Mouse (Mus musculus) erythroid progenitor cell, adult 5-6 weeks (primary cell): Measurements from ENCODE around the gene Zfp296. TPM values are rescaled to one million over a fixed set of nuclear protein-coding genes. Genes with fewer than 3 reads are reported as not detected.
A peak's percentile ranks its signal among the peaks of the same experiment; 100 is the strongest.

Source experiments
- ATAC-seq: replicated peaks from 2 replicates; pipeline ENCODE4 v1.8.0; 2016; ENCODE audit warnings: moderate number of reproducible peaks, mild to moderate bottlenecking, moderate TSS enrichment, inconsistent platforms; ENCODE audit not compliant: poor library complexity, low FRiP score, severe bottlenecking
- total RNA-seq, 2 experiments: library from RNA; stranded (forward) in 1 of 2; stranded (reverse) in 1 of 2; fragments of 150-400 nt in 1 of 2; fragments of 186-747, 209-891 nt in 1 of 2; gene quantifications; 2 replicates each; pipeline versions ENCODE4 v1.2.3 to v1.2.4; 2015 to 2017; ENCODE audit warnings: low replicate concordance in 2 of 2

Gene Zfp296
- not detected in 2 replicates for total RNA-seq (2015; ENCODE audit: low replicate concordance)
- total RNA-seq (2017; ENCODE audit: low replicate concordance) = 1.7 TPM in 1 of 2 replicates, not detected in the other

- no peak for ATAC-seq
Observed at GRCm38 (mm10) chr7:19577141-19577852, at the start of gene Zfp296, which contains the start of gene Gemin7. Zfp296 (plus strand) TSS chr7:19577287. Gemin7 (minus strand) TSS chr7:19577595.

- no peak for ATAC-seq
Observed at GRCm38 (mm10) chr7:19531077-19531476, 46.0 kb upstream of the Zfp296 start.

DNA sequence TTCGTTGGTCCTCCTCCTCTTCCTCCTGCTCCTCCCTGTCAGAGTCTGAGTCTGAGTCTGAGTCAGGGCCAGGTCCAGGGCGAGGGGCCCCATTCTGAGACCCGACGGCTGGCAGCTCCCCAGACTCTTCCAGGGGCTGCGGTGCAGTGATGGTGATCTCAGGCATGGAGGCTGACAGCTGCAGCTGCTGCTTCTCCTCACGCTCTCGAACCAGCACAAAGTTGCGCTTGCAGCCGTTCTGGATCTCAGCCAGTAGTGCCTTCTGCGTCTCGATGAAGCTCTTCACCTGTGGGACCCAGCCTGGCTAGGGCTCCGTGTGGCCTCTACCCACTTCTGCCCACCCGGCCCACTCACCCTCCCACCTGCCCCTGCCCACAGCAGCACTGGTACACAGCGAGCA, 44.8 kb upstream of the Zfp296 start:
- ATAC-seq = no peak

DNA sequence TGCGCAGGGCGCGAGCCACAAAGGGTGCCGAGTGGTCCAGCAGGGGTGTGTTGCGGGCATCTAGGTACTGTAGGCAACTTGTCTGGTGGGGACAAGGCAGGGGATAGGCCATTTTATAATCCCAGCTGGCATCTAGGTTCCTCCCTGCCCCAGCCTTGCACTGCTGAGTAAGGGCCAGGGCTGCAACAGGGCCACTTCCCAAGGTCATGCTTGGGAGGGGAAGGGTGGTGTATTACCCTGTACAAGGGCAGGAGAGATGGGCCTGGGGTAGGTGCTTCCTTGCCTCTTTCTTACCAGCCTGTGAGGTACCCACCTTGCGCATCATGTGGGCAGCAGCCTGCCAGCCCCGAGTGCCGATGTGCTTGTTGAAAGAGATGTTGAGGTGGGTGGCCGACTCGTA, 42.4 kb upstream of the Zfp296 start:
- ATAC-seq = no peak

DNA sequence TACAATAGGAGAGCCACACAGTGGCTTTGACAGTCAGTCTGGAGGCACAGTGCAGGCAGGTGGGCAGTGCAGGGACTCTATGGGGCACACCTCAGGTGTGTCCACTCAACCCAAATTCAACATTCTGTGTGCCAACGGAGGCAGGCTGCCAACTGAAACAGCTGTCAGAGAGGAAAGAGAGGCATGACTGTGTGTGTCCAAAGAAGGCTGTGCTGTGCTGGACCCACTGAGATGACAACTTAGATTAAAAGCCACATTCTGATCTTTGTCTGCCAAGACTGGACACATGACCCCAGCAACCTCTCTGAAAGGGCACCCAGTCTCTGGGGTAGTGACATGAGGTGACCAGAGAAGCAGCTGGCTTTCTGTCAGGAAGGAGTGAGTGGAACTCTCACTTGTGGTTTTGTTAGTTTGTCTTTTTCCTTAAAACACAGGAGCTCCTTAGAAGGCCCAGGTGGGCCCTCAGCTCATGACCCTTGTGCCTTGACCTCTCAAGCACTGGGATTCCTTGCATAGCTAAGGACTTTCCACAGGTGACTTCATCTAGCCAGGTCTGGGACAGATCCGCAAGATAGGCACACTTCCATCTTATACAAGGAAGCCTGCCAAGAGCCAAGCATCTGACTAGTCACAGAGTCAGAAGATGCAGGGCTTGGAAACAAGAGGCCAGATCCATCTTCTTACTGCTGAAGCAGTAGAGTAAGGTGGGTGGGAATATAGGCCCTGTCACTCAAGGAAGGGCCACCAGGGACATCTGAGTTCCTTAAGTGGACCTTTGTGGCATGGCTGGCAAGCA, 36.1 kb upstream of the Zfp296 start:
- no peak for ATAC-seq

- ATAC-seq = no peak
Observed at GRCm38 (mm10) chr7:19541681-19542154, 35.4 kb upstream of the Zfp296 start.

GRCm38 (mm10) chr7:19542155-19542691, 34.9 kb upstream of the Zfp296 start:
- 0 out of 2 replicates have a peak, but pooled peaks have one; percentile 21 for ATAC-seq

DNA sequence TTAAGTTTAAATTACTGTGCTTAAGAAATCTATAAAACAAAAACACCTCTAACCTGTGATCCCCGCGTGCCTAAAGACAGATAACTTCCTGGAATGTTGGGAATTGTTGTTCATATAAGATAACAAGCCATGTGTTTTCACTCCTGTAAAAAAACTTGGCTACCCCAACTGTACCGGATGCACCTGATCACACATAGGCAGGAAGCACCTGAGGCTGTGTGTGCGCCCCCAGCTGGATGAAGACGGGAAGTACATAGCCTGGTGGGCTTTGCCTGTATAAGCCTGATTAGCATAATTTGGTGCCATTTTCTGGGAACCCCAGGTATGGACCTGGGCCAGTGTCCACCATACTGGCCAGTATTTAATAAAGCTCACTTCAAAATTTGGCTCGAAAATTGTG, 33.5 kb upstream of the Zfp296 start:
- no peak for ATAC-seq

DNA sequence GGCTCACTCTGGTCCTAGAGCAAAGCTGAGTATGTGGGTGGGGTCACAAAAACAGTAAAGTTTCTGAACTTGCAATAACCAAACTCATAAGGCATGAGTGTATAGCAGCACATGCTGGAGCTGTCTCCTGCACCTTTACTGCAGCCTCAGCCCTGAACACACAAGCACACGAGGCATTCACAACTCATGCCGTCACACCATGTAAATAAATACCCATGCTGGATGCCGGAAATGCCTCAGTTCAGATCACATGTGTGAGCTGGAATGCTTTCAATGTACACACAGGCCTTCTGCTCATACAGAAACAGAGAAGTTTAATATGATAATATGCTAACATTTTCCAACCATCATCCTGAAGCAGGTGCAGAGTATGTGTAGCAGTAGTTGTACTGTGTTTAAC, 31.1 kb upstream of the Zfp296 start:
- no peak for ATAC-seq

- ATAC-seq = no peak
Observed at GRCm38 (mm10) chr7:19547344-19547969, 29.6 kb upstream of the Zfp296 start.

- ATAC-seq = no peak
Observed at GRCm38 (mm10) chr7:19549394-19549793, 27.7 kb upstream of the Zfp296 start.

DNA sequence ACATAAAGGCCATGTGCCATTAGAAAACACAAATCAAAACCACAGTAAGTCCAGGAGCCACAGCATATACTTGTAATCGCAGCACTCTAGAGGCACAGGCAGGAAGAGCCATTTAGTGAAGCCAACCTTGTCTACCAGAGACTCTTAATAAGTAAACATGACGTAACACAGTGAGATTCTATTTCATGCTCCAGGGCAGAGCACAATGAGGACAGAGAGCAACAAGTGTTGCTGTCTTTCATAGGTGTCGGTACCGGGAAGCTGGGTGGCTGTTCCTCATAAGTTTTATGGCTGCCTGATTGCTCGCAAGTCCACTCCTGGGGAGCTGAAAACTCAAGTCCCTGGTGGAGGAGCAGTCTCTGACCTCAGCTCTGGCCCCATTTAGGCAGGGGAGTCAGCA, 25.5 kb upstream of the Zfp296 start:
- ATAC-seq = no peak

- ATAC-seq = no peak
Observed at GRCm38 (mm10) chr7:19552443-19552842, 24.6 kb upstream of the Zfp296 start.

- ATAC-seq = no peak
Observed at GRCm38 (mm10) chr7:19554168-19554567, 22.9 kb upstream of the Zfp296 start.

DNA sequence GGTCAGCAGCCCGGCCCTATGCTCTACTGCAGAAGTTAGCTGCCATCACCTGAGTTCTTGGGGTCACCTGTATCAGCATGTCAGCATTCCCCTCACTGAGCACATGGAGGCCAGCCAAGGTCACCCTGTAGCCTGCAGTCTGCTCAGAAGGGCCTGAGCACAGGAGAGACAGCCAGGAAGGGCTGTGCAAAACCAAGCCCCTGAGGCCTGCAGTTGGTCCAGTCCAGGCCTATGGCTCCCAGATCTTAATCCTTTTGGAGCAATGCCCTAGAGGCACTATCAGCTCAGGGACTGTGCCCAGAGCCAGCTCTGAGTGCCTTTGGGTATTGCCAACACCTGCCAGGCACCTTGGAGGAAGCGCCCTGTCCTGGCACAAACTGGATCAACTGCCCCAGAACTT, 20.0 kb upstream of the Zfp296 start:
- no peak for ATAC-seq

DNA sequence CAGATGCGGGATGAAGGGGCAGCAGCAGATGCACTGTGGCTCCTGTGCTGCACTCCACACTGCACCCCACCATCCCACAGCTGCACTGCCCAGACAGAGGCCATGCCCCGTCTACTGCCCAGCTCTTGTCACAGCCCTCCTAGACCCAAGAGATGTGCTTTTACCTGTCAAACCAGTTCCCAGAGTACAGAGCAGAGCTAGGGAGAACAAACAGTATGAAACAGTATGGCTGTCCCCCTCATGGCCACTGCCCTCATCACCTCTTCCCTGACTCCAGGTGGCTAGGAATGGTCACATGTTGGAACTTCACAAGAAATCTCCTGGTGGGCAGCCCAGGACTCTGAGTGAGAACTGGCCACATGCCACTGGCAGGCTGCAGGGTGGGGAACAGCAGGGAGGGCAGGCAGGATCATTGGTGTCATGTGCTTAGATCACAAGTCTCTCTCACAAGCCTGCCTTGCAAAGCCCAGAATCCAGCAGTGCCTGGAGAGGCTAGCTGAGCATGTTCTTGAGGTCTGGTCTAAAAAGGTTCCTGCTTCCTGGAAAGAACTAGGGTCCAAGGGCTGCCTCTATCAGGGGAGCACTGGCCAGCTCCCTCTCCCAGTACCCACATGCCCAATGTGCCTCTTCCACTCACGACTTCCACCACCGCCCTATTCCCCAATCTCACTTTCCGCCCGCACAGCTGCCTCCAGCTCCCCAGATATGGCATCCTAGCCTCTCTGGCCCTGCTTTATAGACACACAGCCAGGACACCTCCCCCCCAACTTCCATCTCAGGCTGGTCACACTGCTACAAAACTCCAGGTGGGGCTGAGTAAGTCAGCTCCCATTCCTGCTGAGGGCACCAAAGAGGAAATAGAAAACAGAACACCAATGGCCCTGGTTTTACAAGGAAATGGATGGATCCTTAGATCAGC, 18.8 kb upstream of the Zfp296 start:
- no peak for ATAC-seq

GRCm38 (mm10) chr7:19558965-19559364, 18.1 kb upstream of the Zfp296 start:
- ATAC-seq = no peak

DNA sequence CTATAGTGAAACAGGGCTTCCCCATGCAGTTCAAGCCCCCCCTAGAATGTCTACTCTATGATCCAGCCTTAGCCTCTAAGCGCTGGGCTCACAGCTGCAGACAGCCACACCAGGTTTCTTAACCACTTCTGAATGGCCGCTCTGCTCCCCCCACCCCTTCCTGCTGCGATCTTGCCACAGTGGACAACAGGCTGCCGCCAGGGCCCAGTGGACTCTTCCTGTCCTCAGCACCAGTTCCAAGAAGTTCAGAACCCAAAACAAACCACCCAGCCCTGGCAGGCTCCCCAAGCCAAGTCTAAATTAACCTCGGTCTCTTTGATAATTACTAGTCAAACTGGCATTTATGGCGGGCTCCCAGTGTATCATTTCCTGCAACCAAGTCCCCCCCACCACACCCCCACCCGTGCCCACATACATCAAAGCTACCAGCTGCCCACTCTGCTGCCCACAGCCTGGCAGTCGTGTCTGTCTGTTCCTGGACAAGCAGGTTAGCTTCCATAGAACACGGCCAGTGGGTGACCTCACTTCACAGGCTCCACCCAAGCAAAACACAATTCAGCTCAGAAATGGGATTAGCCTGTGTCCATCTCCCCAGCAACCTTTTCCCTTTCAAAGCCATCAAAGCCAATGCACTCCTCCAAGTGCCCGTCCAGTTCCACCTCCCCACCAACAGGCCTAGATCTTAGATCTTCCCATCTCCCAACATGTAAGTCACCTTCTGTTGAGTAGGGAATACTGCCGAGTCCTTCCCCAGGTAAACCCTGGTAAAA, 16.4 kb upstream of the Zfp296 start:
- ATAC-seq = no peak

- ATAC-seq = no peak
Observed at GRCm38 (mm10) chr7:19561431-19561764, 15.7 kb upstream of the Zfp296 start.
